Mouse (Mus musculus): ENCODE results near the gene Ankmy1. TPM values are rescaled to one million over a fixed set of nuclear protein-coding genes. Genes with fewer than 3 reads are reported as not detected.

The Ankmy1 gene
- polyA plus RNA-seq, 1 experiment from 2014 or later = 2.1 TPM

- DNase-seq (ENCODE audit: low spot score) = peak; percentile 72
Measured at GRCm38 (mm10) chr1:92912286-92912685, 9.6 kb upstream of the Ankmy1 start.

- DNase-seq (ENCODE audit: low spot score) = peak; percentile 37
Measured at GRCm38 (mm10) chr1:92911721-92912138, 9.0 kb upstream of the Ankmy1 start.

GRCm38 (mm10) chr1:92910925-92911720 lies 8.4 kb upstream of the Ankmy1 start:
- DNase-seq (ENCODE audit: low spot score) = peak; percentile 52

- peak; percentile 84 for DNase-seq (ENCODE audit: low spot score)
Measured at GRCm38 (mm10) chr1:92910239-92910885, 7.7 kb upstream of the Ankmy1 start, which contains the start of gene Rnpepl1. TSS of gene Rnpepl1 (plus strand) at chr1:92910783.

GRCm38 (mm10) chr1:92909068-92909467 lies 6.4 kb upstream of the Ankmy1 start:
- peak; percentile 75 for DNase-seq (ENCODE audit: low spot score)

- no peak for DNase-seq (ENCODE audit: low spot score)
Measured at GRCm38 (mm10) chr1:92908664-92909063, 6.0 kb upstream of the Ankmy1 start.

- DNase-seq (ENCODE audit: low spot score) = no peak
Measured at GRCm38 (mm10) chr1:92907632-92908360, 5.1 kb upstream of the Ankmy1 start.

- DNase-seq (ENCODE audit: low spot score) = peak; percentile 90
Measured at GRCm38 (mm10) chr1:92906779-92907631, 4.3 kb upstream of the Ankmy1 start, which contains the start of gene Dusp28. TSS of gene Dusp28 (plus strand) at chr1:92906981.

GRCm38 (mm10) chr1:92905703-92906310 lies 3.1 kb upstream of the Ankmy1 start:
- DNase-seq (ENCODE audit: low spot score) = no peak

- DNase-seq (ENCODE audit: low spot score) = no peak
Measured at GRCm38 (mm10) chr1:92903627-92904026, 921 bp upstream of the Ankmy1 start.

- peak; percentile 78 for DNase-seq (ENCODE audit: low spot score)
Measured at GRCm38 (mm10) chr1:92895089-92895488, 7.6 kb downstream of the Ankmy1 start.

- no peak for DNase-seq (ENCODE audit: low spot score)
Measured at GRCm38 (mm10) chr1:92893896-92894295, 8.8 kb downstream of the Ankmy1 start.

- DNase-seq (ENCODE audit: low spot score) = no peak
Measured at GRCm38 (mm10) chr1:92892791-92893190, 9.9 kb downstream of the Ankmy1 start.

GRCm38 (mm10) chr1:92888901-92889655 lies 13.6 kb downstream of the Ankmy1 start:
- no peak for DNase-seq (ENCODE audit: low spot score)

- DNase-seq (ENCODE audit: low spot score) = no peak
Measured at GRCm38 (mm10) chr1:92881982-92882381, 20.7 kb downstream of the Ankmy1 start.

GRCm38 (mm10) chr1:92880101-92880500 lies 22.6 kb downstream of the Ankmy1 start:
- DNase-seq (ENCODE audit: low spot score) = no peak

GRCm38 (mm10) chr1:92879266-92879665 lies 23.4 kb downstream of the Ankmy1 start:
- DNase-seq (ENCODE audit: low spot score) = no peak

- no peak for DNase-seq (ENCODE audit: low spot score)
Measured at GRCm38 (mm10) chr1:92878066-92878741, 24.5 kb downstream of the Ankmy1 start.

- DNase-seq (ENCODE audit: low spot score) = no peak
Measured at GRCm38 (mm10) chr1:92877431-92877978, 25.2 kb downstream of the Ankmy1 start.
